Mouse (Mus musculus) G1E (cell line): ENCODE data around the gene Impdh2.

ENCODE experiments used
- CTCF ChIP-seq: IDR thresholded peaks from 2 replicates; pipeline ENCODE4 v1.5.1; 2012; ENCODE audit warnings: low read depth, low read length, inconsistent platforms, mixed read lengths
- GATA1 ChIP-seq: IDR thresholded peaks from 2 replicates; pipeline ENCODE4 v1.6.1; 2012; ENCODE audit warnings: borderline replicate concordance, low read length, inconsistent platforms, mixed read lengths
- GATA2 ChIP-seq: IDR thresholded peaks from 2 replicates; pipeline ENCODE4 v1.6.1; 2012; ENCODE audit warnings: low read depth, low read length, inconsistent platforms, borderline replicate concordance
- TAL1 ChIP-seq: conservative IDR thresholded peaks from 2 replicates; pipeline ENCODE4 v1.6.1; 2012; ENCODE audit warnings: low read depth, low read length, inconsistent platforms, mixed read lengths

- TF ChIP-seq GATA1 (no peak), CTCF (no peak), GATA2 (no peak), TAL1 (no peak)
These were observed 48.8 kb downstream of the Impdh2 start for GRCm38 (mm10) chr9:108608889-108609288.
